Mouse (Mus musculus) CD4-positive naive resting alpha-beta T cell, adult 57 days (primary cell): ENCODE results near the gene Nat14. TPM values are rescaled to one million over a fixed set of nuclear protein-coding genes. Genes with fewer than 3 reads are reported as not detected.

Experiments used
- total RNA-seq: library from RNA; stranded (reverse); gene quantifications from one replicate; pipeline ENCODE4 v1.2.4, GENCODE M21; 2023

Gene Nat14
- total RNA-seq, result 13.9 TPM

DNA sequence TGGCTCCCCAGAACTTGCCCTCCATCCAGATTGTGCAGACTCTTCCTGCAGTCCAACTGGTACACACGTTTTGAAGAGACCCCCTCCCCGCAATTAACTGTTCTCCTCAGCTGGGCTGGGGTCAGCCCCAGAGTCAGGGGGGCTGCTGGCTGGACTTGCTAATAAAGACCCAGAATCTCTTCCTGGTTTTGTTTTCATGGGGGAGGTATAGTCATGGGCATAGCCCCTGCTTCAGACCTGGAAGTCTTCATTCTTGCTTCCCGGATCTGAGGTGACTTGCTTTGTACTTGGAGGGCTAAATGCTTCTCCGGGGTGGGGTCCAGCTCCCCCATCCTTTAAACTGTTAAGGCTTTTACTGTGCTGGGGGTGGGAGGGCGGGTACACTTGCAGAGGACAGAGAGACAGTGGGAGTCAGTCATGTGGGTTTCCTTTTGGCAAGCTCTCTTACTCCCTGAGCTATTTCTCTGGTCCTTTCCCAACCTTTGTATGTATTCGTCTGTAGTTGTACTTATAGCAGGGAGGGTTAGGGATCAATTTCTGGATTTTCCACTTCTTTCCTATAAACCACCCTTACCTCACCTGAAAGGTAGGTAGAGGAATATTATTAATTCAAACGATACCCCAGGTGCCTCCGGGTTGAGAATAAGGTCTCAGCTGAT lies at the start of gene Nat14:
Gene Nat14 (plus strand): TSS at position 205 of the 659 bp plus-strand sequence.

DNA sequence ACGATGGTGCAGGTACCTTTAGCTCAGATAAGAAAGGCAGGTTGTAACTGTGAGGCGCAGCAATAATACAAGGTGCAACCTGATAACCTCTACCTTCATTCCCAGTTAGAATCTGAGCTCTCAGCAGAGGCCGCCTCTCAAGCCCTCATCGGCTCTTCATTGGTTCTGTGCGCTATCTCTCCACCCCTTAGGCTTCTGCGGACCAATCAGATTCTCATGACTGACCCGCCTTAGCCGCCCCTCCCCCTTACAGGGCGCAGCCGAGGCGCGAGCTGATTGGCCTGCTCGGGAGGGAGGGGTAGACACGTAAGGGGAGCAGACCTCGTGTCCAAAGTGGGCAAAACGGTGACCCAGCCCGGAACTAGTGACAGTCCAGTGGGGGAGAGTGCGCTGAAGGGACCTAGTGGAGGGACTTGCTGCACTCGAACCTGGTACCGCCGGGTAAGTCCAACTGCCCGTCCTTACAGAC lies 45.0 kb upstream of the Nat14 start, which contains the start of gene Isoc2a:
Gene Isoc2a (plus strand): TSS at position 401 of the 469 bp plus-strand sequence.

DNA sequence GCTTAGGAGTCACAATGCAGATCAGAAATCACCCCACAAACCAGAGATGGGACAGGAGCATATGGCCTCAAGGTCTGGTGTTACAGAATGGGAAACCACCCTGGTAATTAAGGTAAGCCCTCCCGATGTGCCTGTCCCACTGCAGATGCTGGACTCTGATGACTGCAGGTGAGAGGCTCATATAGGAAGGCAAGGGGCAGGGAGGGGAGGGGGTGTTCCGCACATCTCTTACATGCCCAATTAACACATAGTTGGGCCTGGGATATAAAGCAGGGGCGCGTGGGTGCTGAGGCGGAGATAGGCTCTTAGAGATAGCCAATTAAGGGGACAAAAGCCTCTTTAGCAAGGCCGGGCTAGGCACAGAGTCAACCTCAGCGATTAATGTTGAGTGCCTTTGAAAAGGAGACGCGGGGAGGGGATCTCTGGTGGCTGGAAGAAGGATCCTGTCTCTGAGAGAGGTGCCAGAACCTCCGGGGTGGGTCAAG lies 15.3 kb upstream of the Nat14 start, which contains the start of gene Gm36210:
Gene Gm36210 (minus strand): TSS at position 51 of the 485 bp plus-strand sequence.

GRCm38 (mm10) chr7:4915007-4915665 lies 6.7 kb upstream of the Nat14 start, which contains the start of gene Zfp628:
Gene Zfp628 (plus strand): TSS chr7:4915217.

GRCm38 (mm10) chr7:4925441-4926381 lies 3.9 kb downstream of the Nat14 start, which contains the start of gene Ssc5d:
Gene Ssc5d (plus strand): TSS chr7:4925785.

DNA sequence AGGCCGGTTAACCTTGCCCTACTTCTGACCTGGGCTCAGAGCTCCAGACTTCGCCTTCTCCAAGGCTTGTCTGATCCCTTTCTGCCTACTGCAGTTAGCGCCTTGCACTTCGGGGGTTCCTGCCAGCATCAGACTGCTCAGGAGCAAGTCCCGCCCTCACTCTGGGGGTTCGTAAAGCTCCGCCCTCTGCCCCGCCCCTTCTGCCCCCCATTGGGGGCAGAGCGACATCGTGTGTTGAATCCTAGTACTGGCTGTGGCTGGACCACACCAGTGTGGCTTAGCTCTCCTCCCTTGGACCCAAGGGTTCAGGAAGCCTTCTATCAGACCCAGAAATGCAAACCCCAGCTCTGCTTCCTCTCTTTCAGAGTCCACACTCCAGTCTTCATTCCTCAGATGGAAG lies 42.4 kb downstream of the Nat14 start, which contains the start of gene Sbk2:
Gene Sbk2 (minus strand): TSS at position 135 of the 400 bp plus-strand sequence.

DNA sequence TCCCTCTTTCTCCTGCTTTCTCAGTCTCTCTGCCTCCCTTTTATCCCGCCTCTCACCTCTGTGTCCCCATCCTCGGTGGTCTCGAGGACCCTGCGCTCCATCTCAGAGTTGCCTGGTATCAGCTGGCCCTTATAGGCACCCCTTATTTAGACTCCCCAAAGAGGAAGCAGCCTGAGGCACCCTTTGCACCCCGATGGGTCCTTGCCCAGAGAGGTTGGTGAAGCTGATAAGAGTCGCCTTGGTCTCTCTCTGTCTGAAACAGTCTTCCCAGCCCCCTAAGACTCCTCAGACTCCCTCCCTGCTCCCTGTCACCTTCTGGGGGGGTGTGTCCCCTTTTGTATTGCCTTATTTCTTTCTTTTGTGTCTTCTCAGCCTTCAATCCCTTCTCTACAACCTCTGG lies 49.2 kb downstream of the Nat14 start, which contains the start of gene Sbk3:
Gene Sbk3 (minus strand): TSS at position 101 of the 400 bp plus-strand sequence.

Other genes with a start within 250 kb of the Nat14 start
- 76.6 TPM for gene Hspbp1, start 237.0 kb upstream of the Nat14 start, total RNA-seq
- gene Brsk1, start 231.4 kb upstream of the Nat14 start, total RNA-seq, result not detected
- gene Tmem150b, start 196.8 kb upstream of the Nat14 start, total RNA-seq, result not detected
- gene Kmt5c, start 181.9 kb upstream of the Nat14 start, total RNA-seq, result 70.4 TPM
- 4.6 TPM for gene Cox6b2, start 168.9 kb upstream of the Nat14 start, total RNA-seq
- gene Fam71e2, start 150.7 kb upstream of the Nat14 start, total RNA-seq, result not detected
- not detected for gene Il11, start 139.2 kb upstream of the Nat14 start, total RNA-seq
- not detected for gene Tmem190, start 139.1 kb upstream of the Nat14 start, total RNA-seq
- gene Tmem238, start 132.4 kb upstream of the Nat14 start, total RNA-seq, result 2.7 TPM
- 2,201 TPM for gene Rpl28, start 129.2 kb upstream of the Nat14 start, total RNA-seq
- 163 TPM for gene Ube2s, start 109.4 kb upstream of the Nat14 start, total RNA-seq
- gene Shisa7, start 77.3 kb upstream of the Nat14 start, total RNA-seq, result 2.3 TPM
- 9.7 TPM for gene Isoc2b, start 51.8 kb upstream of the Nat14 start, total RNA-seq
- gene Isoc2a, start 44.9 kb upstream of the Nat14 start, total RNA-seq, result 13.4 TPM
- gene Gm36210, start 15.5 kb upstream of the Nat14 start, total RNA-seq, result not detected
- gene Zfp628, start 6.8 kb upstream of the Nat14 start, total RNA-seq, result 35.2 TPM
- gene Ssc5d, start 3.8 kb downstream of the Nat14 start, total RNA-seq, result 0.47 TPM
- not detected for gene Sbk2, start 42.4 kb downstream of the Nat14 start, total RNA-seq
- not detected for gene Sbk3, start 49.1 kb downstream of the Nat14 start, total RNA-seq
- 34.3 TPM for gene Zfp579, start 74.1 kb downstream of the Nat14 start, total RNA-seq
- 14.7 TPM for gene Zfp524, start 92.4 kb downstream of the Nat14 start, total RNA-seq
- 47.3 TPM for gene Fiz1, start 92.7 kb downstream of the Nat14 start, total RNA-seq
- gene Gm44973, start 93.5 kb downstream of the Nat14 start, total RNA-seq, result not detected
- 57.5 TPM for gene Zfp865, start 98.3 kb downstream of the Nat14 start, total RNA-seq
- gene Ccdc106, start 98.5 kb downstream of the Nat14 start, total RNA-seq, result 0.44 TPM
- not detected for gene 4632433K11Rik, start 112.1 kb downstream of the Nat14 start, total RNA-seq
- gene Zfp784, start 116.4 kb downstream of the Nat14 start, total RNA-seq, result 7.4 TPM
- 2.9 TPM for gene Zfp580, start 129.5 kb downstream of the Nat14 start, total RNA-seq
- gene U2af2, start 140.1 kb downstream of the Nat14 start, total RNA-seq, result 436 TPM
- gene Epn1, start 158.2 kb downstream of the Nat14 start, total RNA-seq, result 110 TPM
- not detected for gene Rfpl4, start 194.9 kb downstream of the Nat14 start, total RNA-seq
- not detected for gene Rasl2-9, start 203.9 kb downstream of the Nat14 start, total RNA-seq
- not detected for gene Vmn1r55, start 227.6 kb downstream of the Nat14 start, total RNA-seq